Mouse (Mus musculus): ENCODE data around the gene Gm9611. TPM values are rescaled to one million over a fixed set of nuclear protein-coding genes. Genes with fewer than 3 reads are reported as not detected.
"Not testable (repeated sequence)": the region's sequence is repeated elsewhere in the genome, so short reads cannot be mapped to it uniquely, and the experiment has no call there.

Gene Gm9611
- not detected for polyA plus RNA-seq (2021)

- H3K27me3 ChIP-seq; DNase-seq (ENCODE audit: low read depth, low spot score); CTCF ChIA-PET; ATAC-seq; in situ Hi-C loops (cut with MboI; ENCODE audit: low pct_unique_long_range_greater_than_20kb); POLR2A ChIA-PET: not testable (repeated sequence)
These were observed at the start of gene Gm9611 for GRCm38 (mm10) chr14:42297258-42297657. Gene Gm9611, minus strand, starts transcription at chr14:42297358.

DNA sequence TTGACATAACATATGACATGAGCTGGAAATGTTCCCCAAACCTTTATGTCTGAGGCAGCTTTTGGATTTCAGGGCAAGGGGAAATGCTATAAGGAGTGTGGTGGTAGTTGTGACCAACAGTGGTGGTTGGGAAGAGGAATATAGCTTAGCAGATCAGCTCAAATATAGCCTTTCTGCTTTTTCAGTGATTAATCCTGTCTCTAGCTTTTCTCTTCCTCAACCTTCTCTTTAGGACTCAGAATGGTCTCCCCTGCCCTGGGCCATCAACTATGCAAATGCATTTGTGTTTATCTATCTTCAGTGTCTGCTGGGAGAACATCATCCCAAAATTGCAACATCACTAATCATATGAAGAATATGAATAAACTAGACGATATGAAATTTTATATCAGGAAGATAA, 12.8 kb upstream of the Gm9611 start, which contains the start of gene Gm7995:
Gm7995 (plus strand) TSS at position 301 of the 400 bp plus-strand sequence.
- in situ Hi-C loops (cut with MboI; ENCODE audit: low pct_unique_long_range_greater_than_20kb); POLR2A ChIA-PET: not testable (repeated sequence)

DNA sequence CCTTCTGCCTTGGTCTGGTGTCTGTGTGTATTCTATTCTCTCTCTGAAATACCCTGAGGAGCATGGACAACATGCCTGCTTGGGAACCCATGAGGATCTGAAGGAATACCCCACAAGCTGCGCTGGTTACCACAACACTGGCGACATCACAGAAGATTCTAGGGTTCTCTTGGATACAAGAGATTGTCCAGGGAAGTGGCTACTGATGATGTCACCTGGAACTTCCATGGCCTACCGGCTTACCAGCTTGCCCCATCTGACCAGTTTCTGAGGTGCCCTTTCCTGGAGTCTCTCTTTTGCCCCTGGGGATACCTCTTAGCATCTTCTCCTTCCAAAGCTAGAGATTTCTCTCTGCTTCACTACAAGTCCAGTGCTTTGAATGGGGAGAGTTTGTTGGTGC, 37.2 kb downstream of the Gm9611 start, which contains the start of gene Gm17026:
Gm17026 (minus strand) TSS at position 101 of the 400 bp plus-strand sequence.
- DNase-seq (ENCODE audit: low read depth, low spot score); ATAC-seq; in situ Hi-C loops (cut with MboI; ENCODE audit: low pct_unique_long_range_greater_than_20kb); POLR2A ChIA-PET; CTCF ChIA-PET; H3K27me3 ChIP-seq: not testable (repeated sequence)

More for the DNA sequence above, 12.8 kb upstream of the Gm9611 start, which contains the start of gene Gm7995:
- DNase-seq (ENCODE audit: low read depth, low spot score); CTCF ChIA-PET; ATAC-seq; H3K27me3 ChIP-seq: not testable (repeated sequence)

Other genes with a start within 250 kb of the Gm9611 start
- not detected for gene Gm7951, start 180.0 kb downstream of the Gm9611 start, polyA plus RNA-seq (2021)
- gene Gm17027, start 134.7 kb downstream of the Gm9611 start, polyA plus RNA-seq (2021) = not detected
- gene Gm3573, start 106.6 kb downstream of the Gm9611 start, polyA plus RNA-seq (2021) = not detected
- gene Gm17026, start 37.3 kb downstream of the Gm9611 start, polyA plus RNA-seq (2021) = not detected
- gene Gm7995, start 12.9 kb upstream of the Gm9611 start, polyA plus RNA-seq (2021) = not detected
- gene Gm8005, start 142.3 kb upstream of the Gm9611 start, polyA plus RNA-seq (2021) = not detected
- not detected for gene Gm8011, start 166.5 kb upstream of the Gm9611 start, polyA plus RNA-seq (2021)
- gene Gm8020, start 205.0 kb upstream of the Gm9611 start, polyA plus RNA-seq (2021) = not detected
- gene Gm8024, start 226.9 kb upstream of the Gm9611 start, polyA plus RNA-seq (2021) = not detected

All from Patski (cell line).